In genomic region chr11:62731311-62732021, GRCm38 (mm10) we compare ENCODE assay signal across 8 mouse cellular contexts. TPM values are rescaled to one million over a fixed set of nuclear protein-coding genes. Genes with fewer than 3 reads are reported as not detected.
DNase-seq lines count a peak whose midpoint lies in the region; ATAC-seq and TF ChIP-seq lines count a peak whose summit lies in the region.

Gene Zfp287 (minus strand): TSS chr11:62731905.

- peaks cover 5% of the 10 kb centered on the region; the same call in 1 of the 2 replicates for H3K27me3 ChIP-seq in ES-Bruce4 (ENCODE audit: control insufficient read depth, insufficient read depth, low read length, poor library complexity, severe bottlenecking)
- no peaks in the 10 kb centered on the region for H3K27me3 ChIP-seq in cerebellum, adult 2 months (ENCODE audit: control insufficient read depth, insufficient read depth, low read length)
- H3K27me3 ChIP-seq in hindbrain, embryonic 11.5 days (ENCODE audit: control insufficient read depth, insufficient read depth, low read length), result no peaks in the 10 kb centered on the region
- H3K27me3 ChIP-seq in lung, embryonic 16.5 days (ENCODE audit: control insufficient read depth, insufficient read depth, low read depth, low read length), result no peaks in the 10 kb centered on the region

- H3K4me2 ChIP-seq in hindbrain, embryonic 11.5 days (replicated peaks; ENCODE audit: low read depth, low read length), result peak within 1 kb of the TSS; percentile 50
- H3K4me2 ChIP-seq in lung, embryonic 16.5 days (ENCODE audit: low read depth, low read length), result peak within 1 kb of the TSS; percentile 90

- no peak for TF ChIP-seq POLR2A in ES-Bruce4 (IDR thresholded peaks at IDR 0.05; ENCODE audit: insufficient read depth, low read length)
- TF ChIP-seq POLR2A in cerebellum, adult 2 months (IDR thresholded peaks at IDR 0.05; ENCODE audit: borderline replicate concordance, insufficient read depth, low read length), result peak; percentile 84; the same call in 1 of the 2 replicates

- peak; percentile 96 for DNase-seq in cerebellum, adult 2 months
- DNase-seq in frontal cortex, adult 2 months (ENCODE audit: extremely low spot score in 1 of 2, low spot score in 1 of 2), result peak; percentile 87 to 94
- DNase-seq in hindbrain, embryonic 11.5 days (ENCODE audit: low spot score), result peak; percentile 97
- peak; percentile 94 for DNase-seq in layer of hippocampus, adult 9-11 months
- DNase-seq in ovary, postnatal 10 days (ENCODE audit: low spot score), result peak; percentile 64
- DNase-seq in thymus, postnatal 0 days (ENCODE audit: low spot score), result peak; percentile 83

- under 1% methylated on average over 48 of the region's 48 CpGs for WGBS in cerebellum, adult 2 months
- WGBS in hindbrain, embryonic 11.5 days, result under 1% methylated on average over 47 of the region's 48 CpGs
- 2% methylated on average over 47 of the region's 48 CpGs for WGBS in lung, embryonic 16.5 days

- H3K4me3 ChIP-seq in ES-Bruce4 (ENCODE audit: low read depth, low read length), result peak within 1 kb of the TSS; percentile 57
- H3K4me3 ChIP-seq in cerebellum, adult 2 months (replicated peaks; ENCODE audit: insufficient read depth, low read depth, low read length), result peak within 1 kb of the TSS; percentile 92
- H3K4me3 ChIP-seq in hindbrain, embryonic 11.5 days (ENCODE audit: low read depth, low read length), result peak within 1 kb of the TSS; percentile 59
- peak within 1 kb of the TSS; percentile 63 for H3K4me3 ChIP-seq in lung, embryonic 16.5 days (ENCODE audit: low read length)

- H3K9ac ChIP-seq in ES-Bruce4 (ENCODE audit: low read depth, poor library complexity, severe bottlenecking), result peak within 1 kb of the TSS; percentile 21
- H3K9ac ChIP-seq in hindbrain, embryonic 11.5 days (ENCODE audit: low read depth, low read length), result peak within 1 kb of the TSS; percentile 72
- peak within 1 kb of the TSS; percentile 72 for H3K9ac ChIP-seq in lung, embryonic 16.5 days (ENCODE audit: low read length)

- no peak within 1 kb of the TSS for H3K27ac ChIP-seq in ES-Bruce4 (ENCODE audit: insufficient read depth, low read length)
- peak within 1 kb of the TSS; percentile 85 for H3K27ac ChIP-seq in cerebellum, adult 2 months (ENCODE audit: insufficient read depth, low read length)
- peak within 1 kb of the TSS; percentile 92 for H3K27ac ChIP-seq in hindbrain, embryonic 11.5 days (ENCODE audit: low read depth, low read length)
- H3K27ac ChIP-seq in lung, embryonic 16.5 days (ENCODE audit: low read length), result peak within 1 kb of the TSS; percentile 38

- no peaks in the 10 kb centered on the region for H3K36me3 ChIP-seq in ES-Bruce4 (ENCODE audit: control insufficient read depth, insufficient read depth, low read length, poor library complexity, severe bottlenecking)
- H3K36me3 ChIP-seq in hindbrain, embryonic 11.5 days (ENCODE audit: control insufficient read depth, insufficient read depth, low read length), result no peaks in the 10 kb centered on the region
- H3K36me3 ChIP-seq in lung, embryonic 16.5 days (ENCODE audit: control insufficient read depth, insufficient read depth, low read length), result peaks cover 2% of the 10 kb centered on the region; the same call in 1 of the 2 replicates

- TF ChIP-seq CTCF in ES-Bruce4 (IDR thresholded peaks at IDR 0.05; ENCODE audit: low read depth, low read length), result no peak
- TF ChIP-seq CTCF in cerebellum, adult 2 months (IDR thresholded peaks at IDR 0.05; ENCODE audit: borderline replicate concordance, insufficient read depth, low read depth, low read length), result no peak

- peak; percentile 99 for ATAC-seq in hindbrain, embryonic 11.5 days (ENCODE audit: low FRiP score)
- peak; percentile 98 for ATAC-seq in lung, embryonic 16.5 days (ENCODE audit: low read depth)

- no peaks in the 10 kb centered on the region for H3K4me1 ChIP-seq in ES-Bruce4 (ENCODE audit: control insufficient read depth, insufficient read depth, low read length)
- H3K4me1 ChIP-seq in cerebellum, adult 2 months (ENCODE audit: control insufficient read depth, insufficient read depth, low read length), result no peaks in the 10 kb centered on the region
- no peaks in the 10 kb centered on the region for H3K4me1 ChIP-seq in hindbrain, embryonic 11.5 days (replicated peaks; ENCODE audit: control insufficient read depth, insufficient read depth, low read length)
- H3K4me1 ChIP-seq in lung, embryonic 16.5 days (replicated peaks; ENCODE audit: control insufficient read depth, insufficient read depth, low read length), result peaks cover 6% of the 10 kb centered on the region; the same call in 1 of the 2 replicates

- H3K9me3 ChIP-seq in ES-Bruce4 (replicated peaks; ENCODE audit: control insufficient read depth, insufficient read depth, low read length, poor library complexity, severe bottlenecking), result no peaks in the 10 kb centered on the region
- H3K9me3 ChIP-seq in hindbrain, embryonic 11.5 days (ENCODE audit: control insufficient read depth, low read length), result no peaks in the 10 kb centered on the region
- no peaks in the 10 kb centered on the region for H3K9me3 ChIP-seq in lung, embryonic 16.5 days (ENCODE audit: control insufficient read depth, low read length)

- no peak for TF ChIP-seq EP300 in ES-Bruce4 (IDR thresholded peaks at IDR 0.05; ENCODE audit: insufficient read depth, low read depth, low read length)

RNA-seq across cellular contexts. Expression of gene Zfp287, which starts in this region (rescaled TPM):
- polyA plus RNA-seq in ES-Bruce4 (2011; ENCODE audit: insufficient read depth, insufficient read length, low read depth, missing spikeins), result 2.7 and 2.9 TPM in 2 replicates
- 13.9 and 15.1 TPM in 2 replicates for polyA plus RNA-seq in cerebellum, adult 2 months (2012; rRNA removed)
- polyA plus RNA-seq in frontal cortex, adult 2 months (2012; rRNA removed), result 12.0 and 12.3 TPM in 2 replicates
- 14.0 and 15.1 TPM in 2 replicates for polyA plus RNA-seq in hindbrain, embryonic 11.5 days (2014; fragmentation: Nextera tagmentation; extraction: Ambion mirVana)
- polyA plus RNA-seq in lung, embryonic 16.5 days (2015; fragmentation: Nextera tagmentation; extraction: Ambion mirVana), result 5.4 and 5.8 TPM in 2 replicates
- polyA plus RNA-seq in thymus, postnatal 0 days (2015; fragmentation: Nextera tagmentation; extraction: Ambion mirVana), result 3.0 and 3.2 TPM in 2 replicates

Comparison
In these comparisons a context has a peak if more than half of its experiments do, and no peak if none do; other contexts are left out.
1. H3K9ac ChIP-seq: peak in every context shown above with its lines; median percentile 72 in hindbrain, embryonic 11.5 days; 72 in lung, embryonic 16.5 days; 21 in ES-Bruce4.